Mouse (Mus musculus) brain, embryonic 14.5 days (tissue): ENCODE measurements around the gene Mb.

ENCODE experiments used
- CTCF ChIP-seq: fragments of 200-500 bp; IDR thresholded peaks from 2 replicates; pipeline ENCODE4 v1.5.1; 2012; ENCODE audit warnings: inconsistent platforms, mild to moderate bottlenecking, moderate library complexity, borderline replicate concordance; ENCODE audit not compliant: insufficient read depth, insufficient read length; ENCODE audit errors: extremely low read depth
- POLR2A ChIP-seq: fragments of 200-500 bp; IDR thresholded peaks from 2 replicates; pipeline ENCODE4 v1.6.1; 2012; ENCODE audit warnings: mild to moderate bottlenecking, inconsistent platforms, borderline replicate concordance; ENCODE audit not compliant: poor library complexity, insufficient read depth, insufficient read length, severe bottlenecking; ENCODE audit errors: extremely low read depth

GRCm38 (mm10) chr15:77013753-77014241 lies 36.7 kb downstream of the Mb start:
- TF ChIP-seq CTCF (no peak), POLR2A (no peak)
